Mouse (Mus musculus) small intestine, adult 2 months (tissue): ENCODE measurements around the gene Fetub. TPM values are rescaled to one million over a fixed set of nuclear protein-coding genes. Genes with fewer than 3 reads are reported as not detected.

Experiments used
- H3K27ac ChIP-seq: fragments of 200-500 bp; 2 replicates; pipeline ENCODE4 v1.5.1; 2012; ENCODE audit warnings: low read depth, low read length, control low read depth, inconsistent platforms; ENCODE audit not compliant: insufficient read depth
- H3K27me3 ChIP-seq: fragments of 200-500 bp; 2 replicates; pipeline ENCODE4 v1.6.1; 2012; ENCODE audit warnings: mild to moderate bottlenecking, moderate library complexity, low read length, inconsistent platforms; ENCODE audit not compliant: control insufficient read depth, insufficient read depth
- H3K36me3 ChIP-seq: fragments of 200-500 bp; 2 replicates; pipeline ENCODE4 v1.6.1; 2012; ENCODE audit warnings: mild to moderate bottlenecking, low read length, control low read depth, inconsistent platforms; ENCODE audit not compliant: control insufficient read depth, insufficient read depth
- H3K4me1 ChIP-seq: fragments of 200-500 bp; 2 replicates; pipeline ENCODE4 v1.6.1; 2012; ENCODE audit warnings: low read length, inconsistent platforms, mixed read lengths; ENCODE audit not compliant: control insufficient read depth, insufficient read depth, insufficient read length
- H3K4me3 ChIP-seq: fragments of 200-500 bp; 2 replicates; pipeline ENCODE4 v1.5.1; 2012; ENCODE audit warnings: low read depth, mild to moderate bottlenecking, control low read depth, inconsistent platforms, low read length, moderate library complexity
- CTCF ChIP-seq: fragments of 200-500 bp; IDR thresholded peaks from 2 replicates; pipeline ENCODE4 v1.5.1; 2012; ENCODE audit warnings: low read depth, mild to moderate bottlenecking, control low read depth, inconsistent platforms, low read length, moderate library complexity, mixed read lengths; ENCODE audit not compliant: insufficient replicate concordance, insufficient read length; ENCODE audit errors: extremely low read depth
- POLR2A ChIP-seq: fragments of 200-500 bp; IDR thresholded peaks from 2 replicates; pipeline ENCODE4 v1.6.1; 2012; ENCODE audit warnings: low read depth, mild to moderate bottlenecking, control low read depth, inconsistent platforms, low read length, moderate library complexity
- WGBS: fragments of 180-500 bp; shearing (Covaris S2); methylation state at CpG from one replicate; pipeline ENCODE4 v1.1.7; 2018; 5-methylcytosine and 5-hydroxymethylcytosine counted together
- polyA plus RNA-seq: library from polyadenylated mRNA; depleted of rRNA; stranded (reverse); fragments of >200 nt; gene quantifications from 2 replicates; pipeline ENCODE4 v1.2.3, GENCODE M21; 2012

Fetub gene
- polyA plus RNA-seq, 1 experiment, result not detected

DNA sequence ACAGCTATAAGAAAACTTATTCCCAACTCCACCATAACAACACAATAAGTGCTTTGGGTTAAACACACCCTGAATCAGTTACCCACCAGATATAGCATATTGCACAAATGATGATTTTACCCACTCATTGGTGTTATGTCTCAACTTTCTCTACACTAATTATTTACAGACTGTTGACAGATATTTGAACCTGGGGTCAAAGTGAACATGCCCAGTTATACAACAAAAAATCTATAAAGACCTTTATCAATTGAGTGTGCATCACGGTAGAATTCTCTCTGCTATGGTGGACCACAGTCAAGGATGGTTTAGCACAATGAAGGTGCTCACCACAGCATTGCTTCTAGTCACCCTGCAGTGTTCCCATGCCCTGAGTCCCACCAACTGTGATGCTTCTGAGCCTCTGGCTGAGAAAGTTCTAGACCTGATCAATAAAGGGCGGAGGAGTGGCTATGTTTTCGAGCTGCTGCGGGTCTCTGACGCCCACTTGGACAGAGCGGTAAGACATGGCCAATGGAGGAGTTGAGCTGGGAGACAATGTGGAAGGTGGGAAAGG lies 32.8 kb downstream of the Fetub start, which contains the start of gene Hrg:
Gene Hrg (plus strand): TSS at position 233 of the 556 bp plus-strand sequence.
- Histone ChIP-seq H3K4me1 (no peaks in the 10 kb centered on the region), H3K36me3 (no peaks in the 10 kb centered on the region), H3K4me3 (no peak within 1 kb of the TSS), H3K27me3 (no peaks in the 10 kb centered on the region), H3K27ac (no peak within 1 kb of the TSS)
- 92% methylated on average over 6 of the region's 6 CpGs for WGBS
- TF ChIP-seq POLR2A, result no peak
- TF ChIP-seq CTCF, result no peak

DNA sequence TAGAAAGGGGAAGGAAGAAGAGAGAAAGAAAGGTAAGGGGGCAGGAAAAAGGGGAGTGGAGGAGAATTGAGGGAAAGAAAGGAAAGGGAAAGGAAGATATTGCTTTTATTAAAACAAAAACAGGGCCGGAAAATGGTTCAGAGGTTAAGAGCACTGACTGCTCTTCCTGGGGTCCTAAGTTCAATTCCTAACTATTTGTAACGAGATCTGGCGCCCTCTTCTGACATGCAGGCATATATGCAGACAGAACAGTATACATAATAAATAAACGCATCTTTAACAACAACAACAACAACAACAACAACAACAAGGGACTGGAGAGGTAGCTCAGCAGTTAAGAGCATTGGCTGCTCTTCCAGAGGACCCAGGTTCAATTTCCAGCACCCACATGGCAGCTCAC lies 34.9 kb downstream of the Fetub start:
- TF ChIP-seq POLR2A (no peak), CTCF (no peak)
- H3K36me3 ChIP-seq, result no peaks in the 10 kb centered on the region
- H3K27ac ChIP-seq, result no peak overlapping the region
- no peaks in the 10 kb centered on the region for H3K27me3 ChIP-seq
- no peaks in the 10 kb centered on the region for H3K4me1 ChIP-seq
- WGBS, result 26% methylated on average over 4 of the region's 4 CpGs
- no peak overlapping the region for H3K4me3 ChIP-seq

DNA sequence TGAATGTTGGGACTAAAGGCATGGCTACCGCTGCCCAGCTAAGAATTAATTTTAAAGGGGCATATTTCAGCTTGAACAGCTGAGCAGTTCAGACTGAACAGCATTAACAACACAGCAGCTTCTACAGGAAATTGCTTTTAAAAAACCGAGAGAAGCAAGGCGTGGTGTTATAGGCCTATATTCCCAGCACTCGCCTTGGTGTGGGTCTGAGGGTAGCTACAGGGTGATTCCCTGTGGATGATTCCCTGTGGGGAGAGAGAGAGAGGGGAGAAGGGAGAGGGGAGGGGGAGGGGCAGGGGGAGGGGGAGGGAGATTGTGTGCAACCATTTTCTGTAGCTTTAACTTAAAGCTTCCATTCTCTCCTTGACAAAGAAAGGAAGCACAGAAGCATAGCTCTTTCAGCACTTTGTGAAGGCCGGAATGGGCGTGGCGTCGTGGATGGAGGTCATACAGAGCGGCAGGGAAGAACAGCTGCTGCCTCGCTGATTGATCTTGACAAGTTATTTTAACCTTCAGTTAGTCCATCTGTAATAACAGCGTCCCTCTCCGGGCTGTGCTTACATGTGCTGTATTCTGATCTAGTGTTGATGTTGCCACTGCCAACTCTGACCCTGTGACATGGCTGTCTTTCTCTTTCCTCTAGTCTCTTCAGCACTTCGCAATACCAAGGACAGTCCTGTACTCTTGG lies 37.4 kb downstream of the Fetub start:
- Histone ChIP-seq H3K27ac (no peak overlapping the region), H3K4me3 (no peak overlapping the region), H3K27me3 (no peaks in the 10 kb centered on the region), H3K4me1 (no peaks in the 10 kb centered on the region), H3K36me3 (no peaks in the 10 kb centered on the region)
- TF ChIP-seq CTCF, result no peak
- TF ChIP-seq POLR2A, result no peak
- WGBS, result 40% methylated on average over 13 of the region's 13 CpGs

DNA sequence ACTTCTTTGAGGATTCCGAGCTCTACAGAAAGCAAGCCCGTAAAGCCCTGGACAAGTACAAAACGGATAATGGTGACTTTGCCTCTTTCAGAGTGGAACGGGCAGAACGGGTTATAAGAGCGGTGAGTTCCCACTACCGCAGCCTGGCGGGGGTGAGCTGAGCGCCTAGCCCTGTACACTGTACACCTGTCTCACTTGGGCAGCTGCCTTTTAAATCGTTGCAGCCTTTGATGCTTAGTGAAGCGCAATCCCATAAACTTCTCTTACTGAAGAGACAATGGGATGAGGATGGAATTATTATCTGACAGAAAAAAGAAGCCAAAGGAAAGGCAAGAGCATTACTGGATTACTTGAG lies 37.9 kb downstream of the Fetub start:
- Histone ChIP-seq H3K4me3 (no peak overlapping the region), H3K27me3 (no peaks in the 10 kb centered on the region), H3K27ac (no peak overlapping the region), H3K4me1 (no peaks in the 10 kb centered on the region), H3K36me3 (no peaks in the 10 kb centered on the region)
- WGBS, result 86% methylated on average over 11 of the region's 11 CpGs
- TF ChIP-seq CTCF (no peak), POLR2A (no peak)

DNA sequence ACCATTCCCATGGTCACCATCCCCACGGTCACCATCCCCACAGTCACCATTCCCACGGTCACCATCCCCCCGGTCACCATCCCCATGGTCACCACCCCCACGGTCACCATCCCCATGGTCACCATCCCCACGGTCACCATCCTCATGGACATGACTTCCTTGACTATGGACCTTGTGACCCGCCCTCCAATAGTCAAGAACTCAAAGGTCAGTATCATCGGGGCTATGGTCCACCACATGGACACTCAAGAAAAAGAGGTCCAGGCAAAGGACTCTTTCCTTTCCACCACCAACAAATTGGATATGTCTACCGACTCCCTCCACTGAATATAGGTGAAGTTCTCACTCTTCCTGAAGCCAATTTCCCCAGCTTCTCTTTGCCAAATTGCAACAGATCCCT lies 42.9 kb downstream of the Fetub start:
- Histone ChIP-seq H3K36me3 (no peaks in the 10 kb centered on the region), H3K27me3 (no peaks in the 10 kb centered on the region), H3K4me1 (no peaks in the 10 kb centered on the region), H3K27ac (no peak overlapping the region), H3K4me3 (no peak overlapping the region)
- WGBS, result 93% methylated on average over 8 of the region's 8 CpGs
- TF ChIP-seq CTCF (no peak), POLR2A (no peak)

DNA sequence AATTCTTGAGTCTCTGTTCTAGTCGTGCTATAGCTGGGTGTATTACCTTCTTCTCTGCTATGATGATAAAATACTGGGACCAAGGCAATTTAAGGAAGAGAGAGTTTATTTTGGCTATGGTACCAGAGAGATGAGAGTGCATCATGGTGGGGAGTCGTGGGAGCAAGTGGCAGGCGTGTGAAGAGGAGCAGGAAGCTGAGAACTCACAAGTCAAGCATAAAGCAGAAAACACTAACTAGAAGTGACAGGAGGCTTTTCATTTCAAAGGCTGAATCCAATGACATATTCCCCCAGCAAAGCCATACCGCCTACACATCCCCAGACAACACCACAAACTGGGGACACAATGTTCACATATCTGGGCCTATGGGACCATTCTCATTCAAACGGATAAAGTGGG lies 44.1 kb downstream of the Fetub start:
- WGBS, result 78% methylated on average over 5 of the region's 5 CpGs
- no peaks in the 10 kb centered on the region for H3K36me3 ChIP-seq
- H3K27me3 ChIP-seq, result no peaks in the 10 kb centered on the region
- no peaks in the 10 kb centered on the region for H3K4me1 ChIP-seq
- no peak overlapping the region for H3K27ac ChIP-seq
- no peak overlapping the region for H3K4me3 ChIP-seq
- TF ChIP-seq POLR2A (no peak), CTCF (no peak)

DNA sequence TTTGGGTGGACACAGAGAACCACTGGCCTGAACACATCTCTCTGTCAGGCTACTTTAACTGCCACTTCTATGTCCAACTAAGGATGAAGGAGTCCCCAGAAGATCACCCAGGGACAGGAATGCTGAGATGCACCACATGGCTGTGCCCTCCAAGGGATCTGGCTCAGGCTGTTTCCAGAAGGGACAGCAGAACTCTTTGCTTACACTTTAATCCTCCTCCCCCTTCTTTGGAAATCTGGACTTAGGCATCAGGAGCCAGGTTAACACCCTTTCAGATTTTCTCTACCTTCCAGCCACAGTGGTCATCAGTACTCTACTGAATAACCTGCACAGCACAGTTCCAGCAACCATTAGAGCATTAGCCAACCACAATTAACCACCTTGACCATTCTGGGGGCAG lies 45.2 kb downstream of the Fetub start:
- Histone ChIP-seq H3K27ac (no peak overlapping the region), H3K4me1 (no peaks in the 10 kb centered on the region), H3K36me3 (no peaks in the 10 kb centered on the region), H3K27me3 (no peaks in the 10 kb centered on the region), H3K4me3 (no peak overlapping the region)
- TF ChIP-seq CTCF (no peak), POLR2A (no peak)
